8 mouse cellular contexts compared by ENCODE assay signal in genomic region chr2:165778927-165779326, GRCm38 (mm10).
DNase-seq lines count a peak whose midpoint lies in the region; ATAC-seq and TF ChIP-seq lines count a peak whose summit lies in the region.

No protein-coding gene starts in this region.

- ATAC-seq in forebrain, postnatal 0 days, result peak; percentile 81
- peak; percentile 65 for ATAC-seq in hindbrain, embryonic 13.5 days (ENCODE audit: low FRiP score)

- peak; percentile 94 for TF ChIP-seq CTCF in cerebellum, adult 2 months (IDR thresholded peaks at IDR 0.05; ENCODE audit: borderline replicate concordance, insufficient read depth, low read depth, low read length)
- TF ChIP-seq CTCF in forebrain, postnatal 0 days (IDR thresholded peaks at IDR 0.05; ENCODE audit: low read depth), result peak; percentile 97

- 20% methylated on average over 6 of the region's 6 CpGs for WGBS in cerebellum, adult 2 months
- WGBS in forebrain, postnatal 0 days, result 18% methylated on average over 6 of the region's 6 CpGs
- WGBS in hindbrain, embryonic 13.5 days, result 21% methylated on average over 6 of the region's 6 CpGs

- H3K4me2 ChIP-seq in forebrain, postnatal 0 days (ENCODE audit: low read depth), result no peak overlapping the region
- H3K4me2 ChIP-seq in hindbrain, embryonic 13.5 days, result no peak overlapping the region

- H3K27ac ChIP-seq in cerebellum, adult 2 months (ENCODE audit: insufficient read depth, low read length), result no peak overlapping the region
- peak overlapping the region; percentile 16; the same call in 1 of the 2 replicates for H3K27ac ChIP-seq in forebrain, postnatal 0 days (ENCODE audit: low read depth, low read length)
- H3K27ac ChIP-seq in hindbrain, embryonic 13.5 days, result peak overlapping the region; percentile 80

- no peaks in the 10 kb centered on the region for H3K9me3 ChIP-seq in forebrain, postnatal 0 days (ENCODE audit: low read length)
- H3K9me3 ChIP-seq in hindbrain, embryonic 13.5 days, result no peaks in the 10 kb centered on the region

- peak; percentile 90 for DNase-seq in NIH3T3 (ENCODE audit: low read depth)
- DNase-seq in cerebellum, adult 2 months, result peak; percentile 80 to 82
- DNase-seq in forebrain, postnatal 0 days, result peak; percentile 93
- peak; percentile 84 to 87 for DNase-seq in layer of hippocampus, postnatal 10 days (ENCODE audit: low spot score in 2 of 2)
- DNase-seq in lung, postnatal 4 days, result peak; percentile 63 to 77
- peak; percentile 64 for DNase-seq in retina, postnatal 7 days (ENCODE audit: low read depth, low spot score)
- DNase-seq in urinary bladder, postnatal 25 days (ENCODE audit: low spot score), result peak; percentile 59

- no peak for TF ChIP-seq POLR2A in cerebellum, adult 2 months (IDR thresholded peaks at IDR 0.05; ENCODE audit: borderline replicate concordance, insufficient read depth, low read length)

- no peaks in the 10 kb centered on the region for H3K27me3 ChIP-seq in cerebellum, adult 2 months (ENCODE audit: control insufficient read depth, insufficient read depth, low read length)
- H3K27me3 ChIP-seq in forebrain, postnatal 0 days (ENCODE audit: insufficient read depth, low read length), result no peaks in the 10 kb centered on the region
- H3K27me3 ChIP-seq in hindbrain, embryonic 13.5 days, result no peaks in the 10 kb centered on the region

- H3K36me3 ChIP-seq in forebrain, postnatal 0 days (ENCODE audit: insufficient read depth), result peaks cover 15% of the 10 kb centered on the region
- peaks cover 7% of the 10 kb centered on the region for H3K36me3 ChIP-seq in hindbrain, embryonic 13.5 days

- H3K4me1 ChIP-seq in cerebellum, adult 2 months (ENCODE audit: control insufficient read depth, insufficient read depth, low read length), result no peaks in the 10 kb centered on the region
- H3K4me1 ChIP-seq in forebrain, postnatal 0 days (ENCODE audit: insufficient read depth), result no peaks in the 10 kb centered on the region
- peaks cover 6% of the 10 kb centered on the region for H3K4me1 ChIP-seq in hindbrain, embryonic 13.5 days (replicated peaks)

- H3K9ac ChIP-seq in forebrain, postnatal 0 days, result no peak overlapping the region
- no peak overlapping the region for H3K9ac ChIP-seq in hindbrain, embryonic 13.5 days

- H3K4me3 ChIP-seq in cerebellum, adult 2 months (replicated peaks; ENCODE audit: insufficient read depth, low read depth, low read length), result no peak overlapping the region
- no peak overlapping the region for H3K4me3 ChIP-seq in forebrain, postnatal 0 days (ENCODE audit: low read depth, low read length)
- no peak overlapping the region for H3K4me3 ChIP-seq in hindbrain, embryonic 13.5 days
